Mouse (Mus musculus): Measurements from ENCODE around the gene Fbxo31. TPM values are rescaled to one million over a fixed set of nuclear protein-coding genes. Genes with fewer than 3 reads are reported as not detected.
"Not testable (repeated sequence)": the region's sequence is repeated elsewhere in the genome, so short reads cannot be mapped to it uniquely, and the experiment has no call there.

Gene Fbxo31
- polyA plus RNA-seq, 1 experiment from 2014 or later: 5.6 TPM

DNA sequence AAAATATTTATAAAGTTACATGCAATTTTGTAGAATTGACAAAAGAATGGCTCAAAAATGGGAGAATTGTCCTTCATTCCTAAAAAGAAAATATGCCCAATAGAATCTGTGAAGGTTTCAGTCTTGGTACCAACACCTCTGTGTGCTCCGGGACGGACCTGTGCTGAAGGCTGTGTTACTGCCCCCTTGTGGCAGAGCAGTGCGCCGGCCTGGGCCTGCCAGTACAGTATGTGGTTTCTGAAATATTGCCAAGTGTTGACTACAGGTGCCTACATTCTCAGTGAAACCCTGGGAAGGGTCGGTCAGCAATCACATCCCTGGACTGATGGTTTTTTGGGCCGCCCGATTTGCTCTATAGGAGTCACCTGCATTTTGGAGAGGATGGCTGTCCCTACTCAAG is 20.3 kb upstream of the Fbxo31 start:
- WGBS: 28% methylated on average over 7 of the region's 7 CpGs
- Histone ChIP-seq H3K4me2 (replicated peaks; ENCODE audit: low read depth) (no peak overlapping the region), H3K9me3 (ENCODE audit: control insufficient read depth) (no peaks in the 10 kb centered on the region), H3K4me1 (replicated peaks; ENCODE audit: control insufficient read depth, insufficient read depth, low read length) (no peaks in the 10 kb centered on the region), H3K27me3 (replicated peaks; ENCODE audit: control insufficient read depth, insufficient read depth, low read length) (no peaks in the 10 kb centered on the region), H3K4me3 (ENCODE audit: low read depth, low read length) (no peak overlapping the region), H3K9ac (ENCODE audit: low read depth, low read length) (no peak overlapping the region), H3K27ac (ENCODE audit: low read depth, low read length) (no peak overlapping the region), H3K36me3 (ENCODE audit: control insufficient read depth, insufficient read depth) (peaks cover 74% of the 10 kb centered on the region)
- peak; percentile 93 for TF ChIP-seq CTCF (IDR thresholded peaks at IDR 0.05; ENCODE audit: low read depth)
- ATAC-seq: peak; percentile 58

DNA sequence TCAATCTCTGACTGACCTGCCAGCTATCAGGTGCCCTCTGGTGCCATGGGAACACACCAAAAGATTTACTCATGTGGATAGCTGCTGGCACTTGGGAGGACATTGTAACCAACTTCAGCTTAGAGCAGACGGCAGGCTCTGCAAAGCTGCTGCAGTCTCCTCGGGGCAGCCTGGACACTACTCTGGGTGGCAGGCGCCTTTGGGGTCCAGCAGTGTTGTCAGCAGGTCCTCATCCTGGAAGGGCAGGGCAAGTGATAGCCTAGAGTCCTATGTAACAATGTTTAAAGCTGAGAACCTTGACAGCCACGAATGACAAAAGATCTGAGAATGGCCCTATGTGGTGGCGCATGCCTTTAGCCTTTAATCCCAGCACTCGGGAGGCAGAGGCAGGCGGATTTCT is 19.6 kb upstream of the Fbxo31 start:
- Histone ChIP-seq H3K9me3 (ENCODE audit: control insufficient read depth) (no peaks in the 10 kb centered on the region), H3K4me1 (replicated peaks; ENCODE audit: control insufficient read depth, insufficient read depth, low read length) (no peaks in the 10 kb centered on the region), H3K4me2 (replicated peaks; ENCODE audit: low read depth) (no peak overlapping the region), H3K27ac (ENCODE audit: low read depth, low read length) (no peak overlapping the region; the same call in 1 of the 2 replicates), H3K36me3 (ENCODE audit: control insufficient read depth, insufficient read depth) (peaks cover 77% of the 10 kb centered on the region), H3K4me3 (ENCODE audit: low read depth, low read length) (no peak overlapping the region), H3K9ac (ENCODE audit: low read depth, low read length) (no peak overlapping the region), H3K27me3 (replicated peaks; ENCODE audit: control insufficient read depth, insufficient read depth, low read length) (no peaks in the 10 kb centered on the region)
- no peak for TF ChIP-seq CTCF (IDR thresholded peaks at IDR 0.05; ENCODE audit: low read depth)
- ATAC-seq: no peak
- WGBS: 97% methylated on average over 7 of the region's 7 CpGs

DNA sequence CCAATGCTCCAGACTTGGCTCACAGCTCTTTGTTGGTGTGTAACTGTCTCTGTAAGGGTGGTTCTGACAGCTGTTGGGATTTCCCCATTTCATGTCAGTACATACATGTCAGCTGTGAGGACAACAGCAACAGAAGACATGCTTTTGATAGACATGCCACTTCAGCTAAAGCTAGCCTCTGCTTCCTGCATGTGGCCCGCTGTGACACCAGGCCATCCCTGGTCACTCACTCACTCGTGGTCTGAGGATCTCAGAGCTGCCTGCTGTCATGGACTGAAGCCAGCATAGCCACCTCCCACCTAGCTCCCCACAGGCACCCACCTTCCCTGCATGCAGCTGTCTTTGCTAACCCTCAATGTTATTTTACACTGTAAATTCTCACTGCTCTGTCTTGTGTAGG is 18.9 kb upstream of the Fbxo31 start:
- 83% methylated on average over 2 of the region's 2 CpGs for WGBS
- H3K27me3 ChIP-seq (replicated peaks; ENCODE audit: control insufficient read depth, insufficient read depth, low read length); H3K9me3 ChIP-seq (ENCODE audit: control insufficient read depth); H3K4me1 ChIP-seq (replicated peaks; ENCODE audit: control insufficient read depth, insufficient read depth, low read length); H3K27ac ChIP-seq (ENCODE audit: low read depth, low read length); H3K4me2 ChIP-seq (replicated peaks; ENCODE audit: low read depth); H3K9ac ChIP-seq (ENCODE audit: low read depth, low read length); H3K4me3 ChIP-seq (ENCODE audit: low read depth, low read length); ATAC-seq: not testable (repeated sequence)
- peaks cover 76% of the 10 kb centered on the region for H3K36me3 ChIP-seq (ENCODE audit: control insufficient read depth, insufficient read depth)

DNA sequence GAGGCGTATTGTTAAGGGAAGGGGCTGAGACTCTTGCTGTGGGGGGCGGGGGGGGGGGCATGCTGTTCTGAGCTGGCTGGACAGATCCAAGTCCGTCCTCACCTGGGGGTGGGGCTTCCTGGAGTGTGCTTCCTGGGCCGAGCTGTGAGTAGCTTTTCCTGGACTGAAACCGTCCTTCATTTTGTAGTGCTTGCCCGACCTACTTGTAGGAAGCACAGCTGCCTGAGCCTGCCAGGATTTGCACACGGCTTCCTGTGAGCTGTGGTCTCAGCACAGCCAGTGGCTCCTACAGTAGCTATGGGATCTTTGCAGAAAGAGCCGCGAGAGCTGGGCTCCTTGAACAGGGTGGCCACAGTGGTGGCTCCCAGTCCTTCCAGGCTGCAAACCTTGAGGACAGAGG is 15.4 kb upstream of the Fbxo31 start:
- ATAC-seq: no peak
- no peak overlapping the region for H3K9ac ChIP-seq (ENCODE audit: low read depth, low read length)
- no peak overlapping the region for H3K4me2 ChIP-seq (replicated peaks; ENCODE audit: low read depth)
- no peaks in the 10 kb centered on the region for H3K27me3 ChIP-seq (replicated peaks; ENCODE audit: control insufficient read depth, insufficient read depth, low read length)
- H3K36me3 ChIP-seq (ENCODE audit: control insufficient read depth, insufficient read depth): peaks cover 46% of the 10 kb centered on the region
- no peak overlapping the region for H3K4me3 ChIP-seq (ENCODE audit: low read depth, low read length)
- no peak overlapping the region for H3K27ac ChIP-seq (ENCODE audit: low read depth, low read length)
- no peaks in the 10 kb centered on the region for H3K9me3 ChIP-seq (ENCODE audit: control insufficient read depth)
- no peak for TF ChIP-seq CTCF (IDR thresholded peaks at IDR 0.05; ENCODE audit: low read depth)
- WGBS: 78% methylated on average over 9 of the region's 9 CpGs
- H3K4me1 ChIP-seq (replicated peaks; ENCODE audit: control insufficient read depth, insufficient read depth, low read length): peaks cover 14% of the 10 kb centered on the region

DNA sequence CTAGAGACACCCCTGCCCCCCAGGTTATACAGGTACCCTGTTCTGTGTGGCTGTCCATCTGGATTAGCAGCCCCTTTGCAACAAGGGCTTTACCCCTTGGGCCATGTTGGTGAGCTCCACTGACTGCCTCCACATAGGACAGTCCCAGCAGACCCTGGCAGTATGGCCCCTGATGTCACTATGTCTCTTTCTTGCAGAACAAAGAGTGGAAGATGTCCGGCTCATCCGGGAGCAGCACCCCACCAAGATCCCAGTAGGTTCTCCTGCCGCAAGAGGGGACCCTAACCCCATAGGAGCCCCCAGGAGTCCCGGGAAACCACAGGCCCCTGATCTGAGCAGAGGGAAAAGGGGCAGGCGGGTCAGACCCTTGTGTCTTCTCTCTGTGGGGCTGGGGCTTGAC is 14.7 kb upstream of the Fbxo31 start:
- TF ChIP-seq CTCF (IDR thresholded peaks at IDR 0.05; ENCODE audit: low read depth): no peak
- ATAC-seq: no peak
- H3K27ac ChIP-seq (ENCODE audit: low read depth, low read length): no peak overlapping the region
- H3K4me2 ChIP-seq (replicated peaks; ENCODE audit: low read depth): no peak overlapping the region
- 92% methylated on average over 5 of the region's 5 CpGs for WGBS
- peaks cover 45% of the 10 kb centered on the region for H3K36me3 ChIP-seq (ENCODE audit: control insufficient read depth, insufficient read depth)
- H3K9ac ChIP-seq (ENCODE audit: low read depth, low read length): no peak overlapping the region
- H3K9me3 ChIP-seq (ENCODE audit: control insufficient read depth): no peaks in the 10 kb centered on the region
- peaks cover 14% of the 10 kb centered on the region for H3K4me1 ChIP-seq (replicated peaks; ENCODE audit: control insufficient read depth, insufficient read depth, low read length)
- H3K27me3 ChIP-seq (replicated peaks; ENCODE audit: control insufficient read depth, insufficient read depth, low read length): no peaks in the 10 kb centered on the region
- H3K4me3 ChIP-seq (ENCODE audit: low read depth, low read length): no peak overlapping the region

DNA sequence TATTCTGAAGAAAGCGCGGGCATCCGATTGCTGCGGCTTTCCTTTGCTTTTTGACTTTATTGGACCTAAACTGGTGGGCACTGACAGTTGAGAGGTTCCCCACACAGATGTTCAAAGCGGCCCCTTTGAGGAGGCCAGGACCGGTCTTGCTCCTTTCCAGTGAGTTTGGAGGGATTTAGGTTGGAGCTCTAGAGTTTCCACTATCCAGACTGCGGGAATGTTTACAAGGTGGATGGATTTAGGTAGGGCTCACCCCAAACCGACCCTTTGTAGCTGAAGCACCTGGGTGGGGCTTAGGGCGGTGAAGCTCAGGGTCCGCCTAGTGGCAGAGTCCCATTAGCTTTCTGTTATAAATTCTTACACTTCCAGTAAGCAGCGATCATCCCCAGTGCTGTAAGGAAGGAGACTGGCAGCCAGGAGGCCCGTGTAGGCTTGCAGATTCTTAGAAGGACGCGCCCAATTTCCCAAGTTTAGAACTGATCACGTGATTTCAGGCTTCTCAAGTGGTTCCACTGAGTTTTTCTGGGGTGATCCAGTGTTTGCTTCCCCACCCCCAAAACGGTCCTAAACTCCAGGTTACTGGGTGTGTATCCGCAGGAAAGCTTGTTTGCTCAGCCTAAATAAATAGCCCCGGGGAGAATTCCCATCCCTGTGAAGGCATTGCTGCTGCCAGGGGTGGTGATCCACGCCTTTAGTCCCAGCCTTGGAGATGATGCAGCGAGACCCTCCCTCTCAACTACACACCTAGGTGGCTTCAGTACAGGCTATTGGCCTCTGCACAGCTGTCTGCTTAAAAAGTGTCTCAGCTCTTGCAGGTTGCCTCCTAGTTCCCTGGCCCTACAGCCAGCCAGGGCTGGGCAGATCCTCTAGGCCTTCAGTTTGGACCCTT is 12.8 kb upstream of the Fbxo31 start:
- 7% methylated on average over 20 of the region's 20 CpGs for whole genome bisulfite sequencing
- peak; percentile 30 for ATAC-seq
- Histone ChIP-seq H3K36me3 (ENCODE audit: control insufficient read depth, insufficient read depth) (peaks cover 31% of the 10 kb centered on the region), H3K27ac (ENCODE audit: low read depth, low read length) (peak overlapping the region; percentile 84), H3K4me3 (ENCODE audit: low read depth, low read length) (peak overlapping the region; percentile 84), H3K27me3 (replicated peaks; ENCODE audit: control insufficient read depth, insufficient read depth, low read length) (no peaks in the 10 kb centered on the region), H3K9me3 (ENCODE audit: control insufficient read depth) (no peaks in the 10 kb centered on the region), H3K4me1 (replicated peaks; ENCODE audit: control insufficient read depth, insufficient read depth, low read length) (peaks cover 14% of the 10 kb centered on the region), H3K9ac (ENCODE audit: low read depth, low read length) (peak overlapping the region; percentile 86), H3K4me2 (replicated peaks; ENCODE audit: low read depth) (peak overlapping the region; percentile 73)
- peak; percentile 71 for TF ChIP-seq CTCF (IDR thresholded peaks at IDR 0.05; ENCODE audit: low read depth)

Data from intestine, postnatal 0 days (tissue).